Mouse (Mus musculus) gastrocnemius, postnatal 10 days (tissue): ENCODE data around the gene Mettl1. TPM values are rescaled to one million over a fixed set of nuclear protein-coding genes. Genes with fewer than 3 reads are reported as not detected.
"Not testable (repeated sequence)": the region's sequence is repeated elsewhere in the genome, so short reads cannot be mapped to it uniquely, and the experiment has no call there.

Experiments
- DNase-seq: peaks from one replicate; pipeline ENCODE4 v3.0.0; 2021; ENCODE audit warnings: mixed read lengths
- total RNA-seq, 2 experiments: library from RNA; stranded (reverse); gene quantifications; 2 replicates each; pipeline ENCODE4 v1.2.3; 2021

Gene Mettl1
- total RNA-seq, 2 experiments from 2014 or later, result 14.7 to 18.9 TPM

DNA sequence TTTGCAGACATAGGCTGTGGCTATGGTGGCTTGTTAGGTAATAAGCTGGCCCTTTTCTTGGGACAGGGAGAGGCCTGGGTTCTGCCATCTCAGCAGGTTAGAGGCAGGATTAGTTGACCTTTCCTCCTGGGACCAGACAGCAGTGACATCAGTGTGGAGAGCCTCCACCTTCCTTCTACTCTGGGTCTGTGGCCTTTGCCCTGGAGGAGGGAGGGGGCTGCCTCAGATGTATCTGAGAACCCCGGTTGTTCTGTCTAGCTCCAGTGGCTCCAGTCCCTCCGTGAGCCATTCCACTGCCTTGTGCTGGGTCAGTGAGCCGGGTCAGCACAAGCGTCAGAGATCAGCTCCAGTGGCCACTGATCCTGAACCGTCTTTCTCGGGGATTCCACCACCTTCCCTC lies 2.0 kb downstream of the Mettl1 start:
- DNase-seq, result no peak

DNA sequence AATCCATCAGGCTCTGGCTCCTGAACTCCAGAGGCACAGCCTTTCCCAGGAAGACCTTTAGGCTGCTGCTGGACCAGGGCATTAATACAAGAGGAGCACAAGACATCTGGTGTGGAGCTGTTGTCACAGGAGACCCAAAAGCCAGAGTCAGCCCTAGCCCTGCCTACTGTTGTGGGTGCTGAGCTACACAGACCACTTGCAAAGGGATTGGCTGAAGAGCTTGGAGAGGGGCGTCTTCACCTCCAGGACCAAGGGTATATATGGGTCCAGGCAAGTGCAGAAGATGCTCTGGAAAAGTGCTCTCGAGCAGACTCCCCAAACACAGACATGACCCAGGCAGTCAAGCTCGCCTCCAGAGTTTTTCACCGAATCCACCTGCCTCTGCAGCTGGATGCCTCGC lies 6.7 kb downstream of the Mettl1 start, which contains the start of gene Cyp27b1:
Cyp27b1 (plus strand) TSS at position 297 of the 400 bp plus-strand sequence.
- DNase-seq, result no peak

DNA sequence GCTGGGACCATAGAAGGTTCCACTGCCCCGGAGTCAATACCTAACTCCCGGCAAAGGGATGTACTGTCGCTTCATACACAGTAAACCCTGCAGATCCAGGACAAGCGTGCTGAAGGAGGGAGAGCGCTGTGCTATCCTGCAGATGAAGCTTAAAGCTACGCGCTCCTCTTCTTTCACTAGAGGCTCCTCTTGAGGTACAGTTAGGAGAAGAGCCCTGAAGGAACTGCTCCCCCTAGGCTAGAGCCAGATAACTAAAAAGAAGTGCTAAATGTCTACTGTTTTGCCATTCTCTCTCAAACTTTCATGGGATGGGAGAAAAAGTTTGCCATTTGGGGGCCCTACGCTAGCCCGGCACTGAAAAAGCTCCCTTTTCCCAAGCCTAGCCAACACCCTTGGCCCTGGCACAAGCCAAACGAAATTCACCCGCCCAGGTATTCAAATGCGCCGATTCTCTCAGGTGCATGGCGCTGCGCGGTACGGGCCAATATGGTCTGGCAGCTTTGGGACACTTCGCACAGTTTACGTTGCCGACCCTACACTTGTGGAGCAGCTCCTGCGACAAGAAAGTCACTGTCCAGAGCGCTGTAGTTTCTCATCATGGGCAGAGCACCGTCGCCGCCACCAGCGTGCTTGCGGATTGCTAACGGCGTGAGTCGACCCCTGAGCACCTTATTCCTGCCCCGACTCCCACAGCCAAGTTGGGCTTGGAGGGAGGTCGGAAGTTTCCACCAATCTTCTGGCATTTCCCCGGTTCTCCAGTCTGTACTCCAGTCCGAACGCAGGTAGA lies 7.6 kb downstream of the Mettl1 start:
- no peak for DNase-seq

DNA sequence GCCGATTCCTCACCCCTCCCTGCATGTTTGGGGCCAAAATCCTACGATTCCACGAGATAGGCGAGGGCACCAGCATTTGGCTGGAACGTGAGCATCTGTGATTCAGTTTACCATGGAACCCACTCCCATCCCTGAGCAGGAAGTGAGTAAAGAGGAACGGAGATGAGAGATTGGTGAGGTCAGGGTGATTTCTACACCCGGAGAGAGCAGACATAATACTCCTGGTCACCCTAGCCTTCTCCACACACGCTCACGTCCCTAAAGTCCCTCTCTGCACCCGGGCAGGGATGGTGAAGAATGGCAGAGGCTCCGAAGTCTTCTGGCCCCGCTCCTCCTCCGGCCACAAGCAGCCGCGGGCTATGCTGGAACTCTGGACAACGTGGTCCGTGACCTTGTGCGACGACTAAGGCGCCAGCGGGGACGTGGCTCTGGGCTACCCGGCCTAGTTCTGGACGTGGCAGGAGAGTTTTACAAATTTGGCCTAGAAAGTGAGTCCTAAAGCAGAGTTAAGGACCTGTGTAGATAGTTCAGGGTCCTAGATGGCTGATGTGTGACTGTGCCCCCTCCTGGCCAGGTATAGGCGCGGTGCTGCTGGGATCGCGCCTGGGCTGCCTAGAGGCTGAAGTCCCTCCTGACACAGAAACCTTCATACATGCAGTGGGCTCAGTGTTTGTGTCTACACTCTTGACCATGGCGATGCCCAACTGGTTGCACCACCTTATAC lies 8.3 kb downstream of the Mettl1 start:
- DNase-seq, result no peak

DNA sequence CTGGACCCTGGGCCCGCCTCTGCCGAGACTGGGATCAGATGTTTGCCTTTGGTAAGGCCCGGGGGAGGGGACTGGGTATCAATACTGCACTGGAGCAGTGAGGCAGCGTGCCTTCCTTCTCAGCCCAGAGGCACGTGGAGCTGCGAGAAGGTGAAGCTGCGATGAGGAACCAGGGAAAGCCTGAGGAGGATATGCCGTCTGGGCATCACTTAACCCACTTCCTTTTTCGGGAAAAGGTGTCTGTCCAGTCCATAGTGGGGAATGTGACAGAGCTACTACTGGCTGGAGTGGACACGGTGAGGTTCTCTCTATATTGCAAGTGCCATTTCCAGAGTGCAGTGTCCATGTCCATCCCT lies 8.9 kb downstream of the Mettl1 start:
- no peak for DNase-seq

DNA sequence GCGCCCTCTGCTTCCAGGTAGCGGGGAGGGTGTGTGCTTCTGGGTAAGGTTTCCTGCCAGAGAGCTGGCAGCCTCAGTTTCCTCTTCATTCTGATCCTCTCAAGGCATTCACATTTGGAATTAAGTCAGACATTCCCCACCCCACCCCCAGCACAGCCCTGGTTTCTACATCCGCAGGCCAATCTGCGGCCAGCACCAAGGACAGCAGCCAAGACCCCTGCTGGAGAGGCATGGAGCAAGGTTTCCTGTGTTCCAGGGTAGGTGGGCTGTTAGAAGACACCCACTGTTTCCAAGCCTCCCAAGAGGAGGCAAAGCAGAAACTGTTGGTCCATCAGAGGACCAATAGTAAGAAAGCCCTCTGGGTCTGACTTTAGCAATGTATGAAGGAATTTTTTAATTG lies 13.4 kb downstream of the Mettl1 start:
- DNase-seq, result no peak

DNA sequence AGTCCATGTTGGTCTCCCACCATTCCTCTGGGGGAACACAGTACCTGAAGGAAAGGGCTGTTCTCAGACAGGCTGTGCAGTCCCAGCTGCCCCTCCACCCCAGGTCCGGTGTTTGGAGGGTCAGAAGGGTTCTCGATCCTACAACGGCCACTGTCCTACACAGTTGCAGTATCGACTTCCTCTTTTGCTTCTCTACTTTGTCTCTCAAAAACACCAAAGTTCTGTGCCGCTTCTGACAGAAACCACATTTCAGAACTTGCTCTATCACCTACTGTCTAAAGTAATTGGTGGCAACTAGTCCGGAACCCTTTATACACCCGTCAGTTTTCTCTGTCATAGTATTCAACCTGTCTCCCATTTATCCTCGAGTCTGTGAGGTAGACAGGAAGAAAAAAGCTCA lies 14.2 kb downstream of the Mettl1 start:
- DNase-seq, result no peak

DNA sequence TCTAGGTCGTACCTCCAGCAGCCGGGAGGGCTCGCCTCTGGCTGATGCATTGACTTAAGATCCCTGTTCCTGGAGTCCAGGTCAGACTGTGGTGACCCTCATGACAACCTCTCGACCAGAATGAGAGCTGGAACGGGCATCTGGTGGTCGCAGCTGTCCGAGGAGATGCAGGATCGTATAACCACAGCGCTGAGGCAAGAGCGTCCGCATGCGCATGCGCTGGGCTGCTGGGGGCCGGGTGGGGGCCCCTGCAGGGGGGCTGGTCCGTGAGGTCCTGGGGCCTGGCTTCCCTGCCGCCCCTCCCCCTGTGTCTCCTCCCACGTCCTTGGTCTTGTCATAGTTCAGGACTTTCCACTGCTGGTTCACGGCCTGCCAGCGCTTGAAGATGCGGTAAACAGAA lies 15.3 kb downstream of the Mettl1 start:
- no peak for DNase-seq

DNA sequence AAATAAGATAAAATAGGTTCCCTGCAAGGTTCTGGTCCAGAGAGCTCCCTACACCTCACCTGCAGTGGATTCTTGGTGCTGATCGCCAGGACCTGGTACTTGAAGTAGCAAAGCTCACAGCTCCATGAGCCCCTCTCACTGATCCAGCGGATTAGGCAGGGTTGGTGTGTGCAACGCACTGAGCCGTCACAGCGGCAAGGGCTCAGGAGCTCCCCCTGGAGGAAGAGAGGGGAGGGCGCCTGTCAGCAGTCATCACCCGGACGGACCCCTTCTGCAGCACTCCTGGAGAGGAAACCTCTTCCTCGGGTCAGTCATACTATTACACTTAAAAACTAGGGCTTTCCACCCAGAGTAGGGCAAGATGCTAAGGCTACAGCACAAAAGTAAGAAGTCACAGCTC lies 16.9 kb downstream of the Mettl1 start:
- DNase-seq, result peak; percentile 79

DNA sequence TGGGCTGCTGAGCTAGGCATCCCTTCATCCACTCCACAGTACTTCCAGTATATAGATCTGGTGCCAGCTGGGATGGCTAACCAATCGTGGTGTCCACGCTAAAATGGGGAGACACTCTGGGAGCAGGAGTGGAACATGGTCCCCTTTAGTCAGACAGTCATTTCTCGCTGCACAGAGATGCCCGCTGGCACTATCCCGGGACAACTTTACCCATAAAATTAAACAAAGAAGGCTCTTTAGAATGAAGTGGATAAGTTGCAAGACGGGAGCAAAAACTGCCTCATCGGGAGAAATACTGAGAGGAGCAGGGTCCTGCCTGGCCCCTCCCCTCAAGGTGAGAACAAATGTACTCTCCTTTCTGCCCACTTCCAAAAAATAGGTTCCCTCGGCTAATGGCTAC lies 17.5 kb downstream of the Mettl1 start:
- no peak for DNase-seq

DNA sequence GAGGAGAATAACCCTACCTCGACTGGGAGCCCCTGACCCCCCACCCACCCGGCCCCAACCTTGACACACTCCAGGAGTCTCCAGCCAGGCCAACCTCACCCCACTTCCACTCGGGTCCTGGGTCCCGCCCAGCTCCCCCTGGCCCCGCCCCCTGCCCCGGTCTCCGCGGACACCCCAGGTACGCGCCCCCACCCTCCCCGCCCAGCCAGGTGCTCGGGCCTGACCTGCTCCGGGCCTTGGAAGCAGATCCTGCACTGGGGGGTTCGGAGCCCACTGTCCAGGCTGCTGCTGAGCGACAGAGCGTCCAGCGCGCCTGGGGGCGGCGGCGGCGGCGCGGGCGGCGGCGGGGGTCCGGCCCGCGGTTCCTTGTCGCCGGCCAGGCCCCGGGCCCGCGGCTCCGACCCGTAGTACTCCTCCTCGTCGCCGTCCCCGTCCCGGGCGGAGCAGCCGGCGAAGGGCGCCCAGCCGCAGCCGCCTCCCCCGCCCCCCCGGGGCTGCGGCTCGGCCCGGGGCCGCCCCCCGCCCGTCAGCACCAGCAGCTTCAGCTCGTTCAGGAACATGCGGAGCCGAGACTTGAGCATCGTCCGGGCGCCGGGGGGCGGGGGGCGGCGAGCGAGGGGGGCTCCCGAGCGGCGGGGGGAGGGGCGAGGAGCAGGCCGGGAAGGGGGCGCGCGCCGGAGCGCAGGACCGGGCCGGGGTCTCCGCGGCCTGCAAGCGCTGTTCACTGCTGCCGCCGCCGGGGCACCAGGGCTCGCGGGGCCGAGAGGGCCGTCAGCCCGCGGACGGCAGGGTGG lies 18.2 kb downstream of the Mettl1 start:
- DNase-seq, result no peak

DNA sequence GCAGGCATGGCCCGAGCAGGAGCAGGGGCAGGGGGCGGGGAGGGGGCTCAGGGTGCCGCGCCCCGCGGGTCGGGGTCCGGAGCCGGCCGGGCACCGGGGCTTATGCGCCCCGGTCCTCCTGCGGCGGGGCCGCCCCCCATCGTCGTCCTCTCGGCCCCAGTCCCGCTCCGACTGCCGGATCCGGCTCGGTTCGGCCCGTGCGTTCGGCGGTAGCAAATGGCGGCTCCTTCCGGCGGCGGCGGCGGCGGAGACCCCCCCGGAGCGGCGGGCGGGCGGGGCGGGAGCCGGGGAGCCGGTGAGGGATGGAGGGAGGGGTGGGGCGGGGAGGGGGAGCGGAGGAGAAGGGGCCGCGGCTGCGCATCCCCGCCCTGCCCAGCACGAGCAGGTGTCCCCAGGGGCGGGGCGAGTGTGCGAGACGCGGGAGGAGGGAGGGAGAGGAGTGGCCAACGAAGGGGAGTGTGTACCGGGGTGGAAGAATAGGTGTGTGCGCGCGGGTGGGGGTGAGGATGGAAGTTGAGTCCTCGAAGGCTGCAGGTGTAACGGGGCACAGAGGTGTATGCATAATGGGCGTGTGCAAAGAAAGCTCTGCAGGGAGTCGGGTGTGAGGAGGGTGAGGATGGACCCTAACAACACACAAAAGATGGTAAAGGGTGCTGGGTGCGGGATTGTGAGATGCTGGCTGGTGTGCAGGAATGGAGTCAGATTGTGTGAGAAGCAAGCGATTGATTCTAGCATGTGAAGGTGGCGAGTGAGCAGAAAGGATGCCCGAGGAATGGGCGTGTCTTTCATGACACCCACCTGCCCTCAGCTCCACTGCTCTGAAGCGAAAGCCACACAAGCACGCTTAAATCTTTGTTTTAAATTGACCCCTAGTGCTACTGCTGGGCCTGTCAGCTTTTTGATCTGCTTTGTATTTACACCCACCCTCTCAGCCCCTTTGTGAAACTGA lies 19.0 kb downstream of the Mettl1 start, which contains the start of gene March9:
March9 (minus strand) TSS at position 217 of the 949 bp plus-strand sequence.
- DNase-seq, result no peak

DNA sequence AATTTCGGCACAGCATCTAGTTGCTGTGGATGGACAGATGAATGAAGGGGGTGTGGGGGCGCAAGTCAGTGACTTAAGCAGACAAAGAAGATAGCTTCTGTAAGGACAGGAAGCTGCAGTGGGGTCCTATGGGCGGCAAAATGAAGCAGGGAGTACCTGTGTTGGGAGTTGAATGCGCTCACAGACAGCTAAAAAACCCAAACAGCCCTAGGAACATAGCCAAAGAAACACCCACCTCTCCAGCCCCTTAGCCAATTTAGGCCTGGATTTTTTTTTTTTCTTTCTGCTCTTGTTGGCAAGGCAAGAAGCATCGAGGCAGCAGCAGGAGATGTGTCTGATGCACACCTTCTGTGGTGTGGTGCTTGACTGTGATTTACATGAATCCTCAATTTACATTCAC lies 19.9 kb downstream of the Mettl1 start:
- no peak for DNase-seq

DNA sequence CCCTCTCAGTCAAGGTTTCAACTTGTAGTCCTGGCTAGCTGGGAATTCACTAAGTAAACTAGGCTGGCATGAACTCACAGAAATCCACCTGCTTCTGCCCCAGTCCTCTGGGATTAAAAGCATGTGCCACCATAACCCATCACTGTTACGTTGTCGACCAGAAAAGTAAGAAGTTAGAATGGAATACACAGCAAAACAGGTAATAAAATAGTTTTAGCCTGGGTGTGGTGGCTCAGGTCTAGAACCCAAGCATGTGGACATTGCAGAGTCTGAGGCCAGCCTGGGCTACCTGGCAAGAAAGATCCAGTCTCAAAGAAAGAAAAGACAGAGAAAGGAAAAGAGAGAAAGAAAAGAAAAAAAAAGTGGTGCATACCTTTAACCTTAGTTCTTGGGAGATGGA lies 20.3 kb downstream of the Mettl1 start:
- no peak for DNase-seq

DNA sequence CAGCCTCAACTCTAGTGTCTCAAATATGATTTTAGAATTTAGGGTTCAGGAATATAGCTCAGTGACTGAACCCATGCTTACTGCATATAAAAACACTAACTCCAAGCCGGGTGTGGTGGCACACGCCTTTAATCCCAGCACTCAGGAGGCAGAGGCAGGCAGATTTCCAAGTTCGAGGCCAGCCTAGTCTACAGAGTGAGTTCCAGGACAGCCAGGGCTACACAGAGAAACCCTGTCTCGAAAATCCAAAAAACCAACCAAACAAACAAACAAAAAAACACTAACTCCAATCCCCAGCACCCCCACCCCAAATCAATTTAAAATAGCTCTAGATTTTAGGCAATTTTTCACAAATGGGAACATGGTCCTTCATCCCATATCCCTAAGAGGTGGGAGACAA lies 20.9 kb downstream of the Mettl1 start:
- not testable (repeated sequence) for DNase-seq

DNA sequence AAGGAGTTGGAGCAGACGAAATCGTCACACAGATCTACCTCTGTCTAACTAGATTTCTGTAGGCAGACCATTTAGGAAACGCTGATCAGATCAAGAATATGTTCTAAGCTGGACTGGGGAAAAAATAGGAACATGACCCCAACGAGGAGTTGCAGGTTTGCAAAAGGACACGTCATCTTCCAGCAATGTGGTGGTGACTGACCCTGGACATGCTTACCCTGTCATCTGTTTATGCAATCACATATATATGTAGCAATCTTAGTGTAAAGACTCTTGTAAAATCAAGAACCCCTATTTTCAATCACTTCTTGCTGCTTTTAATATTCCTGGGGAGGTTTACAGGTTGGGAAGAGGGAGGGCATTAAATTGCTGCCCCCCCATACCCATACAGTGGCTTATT lies 21.3 kb downstream of the Mettl1 start:
- no peak for DNase-seq

DNA sequence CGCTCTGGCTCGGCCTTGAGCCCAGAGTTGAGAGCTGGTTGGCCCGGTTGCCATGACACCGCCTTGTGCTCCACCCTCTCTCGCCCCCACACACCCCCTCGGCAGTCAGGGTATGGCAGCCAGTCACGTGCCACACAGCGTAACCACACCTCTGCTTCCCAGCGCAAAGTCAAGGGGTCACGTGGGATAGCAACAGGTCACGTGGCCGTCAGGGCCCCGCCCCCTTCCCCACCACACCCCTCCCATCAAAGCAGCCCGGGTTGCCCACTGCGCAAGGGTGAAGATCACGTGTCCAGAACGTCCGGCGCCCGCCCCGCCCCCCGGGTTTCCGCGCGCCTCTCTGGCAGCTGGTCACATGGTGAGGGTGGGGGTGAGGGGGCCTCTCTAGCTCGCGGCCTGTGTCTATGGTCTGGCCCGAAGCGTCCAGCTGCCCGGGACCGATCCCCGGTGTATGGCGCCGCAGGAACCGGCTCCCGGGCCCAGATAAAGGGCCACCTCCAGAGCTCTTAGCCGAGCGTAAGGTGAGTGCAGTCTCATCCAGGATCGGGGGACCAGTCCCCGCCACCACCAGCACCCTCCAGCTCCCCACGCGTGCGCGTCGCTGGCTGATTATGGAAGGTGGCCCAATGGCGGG lies 22.1 kb downstream of the Mettl1 start, which contains the start of gene Cdk4:
Cdk4 (plus strand) TSS at position 296 of the 634 bp plus-strand sequence.
- DNase-seq, result peak; percentile 98

DNA sequence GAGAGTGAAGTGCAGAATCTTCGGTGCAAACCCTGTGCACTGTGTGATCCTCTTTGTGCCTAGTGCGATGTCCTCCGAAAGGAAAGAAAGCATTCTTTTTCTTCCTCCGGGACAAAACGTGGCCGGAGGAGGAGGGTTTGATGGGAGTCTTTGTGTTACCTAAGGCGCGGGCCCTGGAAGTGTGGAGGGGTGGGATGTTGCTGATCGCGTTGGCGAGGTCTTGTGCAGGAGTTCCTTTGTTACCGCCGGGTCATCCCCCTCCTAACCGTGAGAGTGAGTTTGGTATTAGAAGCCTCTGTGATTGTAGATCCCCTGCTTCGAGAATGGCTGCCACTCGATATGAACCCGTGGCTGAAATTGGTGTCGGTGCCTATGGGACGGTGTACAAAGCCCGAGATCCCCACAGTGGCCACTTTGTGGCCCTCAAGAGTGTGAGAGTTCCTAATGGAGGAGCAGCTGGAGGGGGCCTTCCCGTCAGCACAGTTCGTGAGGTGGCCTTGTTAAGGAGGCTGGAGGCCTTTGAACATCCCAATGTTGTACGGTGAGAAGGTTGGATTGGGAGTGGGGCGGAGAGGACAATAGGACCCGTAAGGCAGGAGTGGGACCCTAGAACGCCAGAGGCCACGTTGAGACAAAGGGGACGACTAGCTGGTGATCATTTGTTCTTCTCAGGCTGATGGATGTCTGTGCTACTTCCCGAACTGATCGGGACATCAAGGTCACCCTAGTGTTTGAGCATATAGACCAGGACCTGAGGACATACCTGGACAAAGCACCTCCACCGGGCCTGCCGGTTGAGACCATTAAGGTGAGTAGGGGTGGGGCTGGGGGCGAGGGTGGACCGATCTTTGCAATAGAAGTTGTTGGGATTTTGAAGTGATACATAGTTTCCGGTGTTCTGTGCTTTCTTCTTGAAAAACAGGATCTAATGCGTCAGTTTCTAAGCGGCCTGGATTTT lies 23.0 kb downstream of the Mettl1 start:
- DNase-seq, result no peak

DNA sequence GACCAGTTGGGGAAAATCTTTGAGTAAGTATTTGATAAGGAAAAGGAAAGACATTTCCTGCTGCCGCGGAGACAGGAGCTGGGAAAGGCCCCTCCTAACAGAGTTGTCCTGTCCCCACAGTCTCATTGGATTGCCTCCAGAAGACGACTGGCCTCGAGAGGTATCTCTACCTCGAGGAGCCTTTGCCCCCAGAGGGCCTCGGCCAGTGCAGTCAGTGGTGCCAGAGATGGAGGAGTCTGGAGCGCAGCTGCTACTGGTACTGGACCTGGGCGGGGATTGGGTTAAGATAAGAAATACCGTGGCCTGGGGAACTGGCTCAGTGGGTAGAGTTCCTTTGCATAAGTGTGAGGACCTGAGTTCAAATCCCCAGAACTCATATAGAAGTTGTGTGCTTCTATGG lies 24.8 kb downstream of the Mettl1 start:
- no peak for DNase-seq

DNA sequence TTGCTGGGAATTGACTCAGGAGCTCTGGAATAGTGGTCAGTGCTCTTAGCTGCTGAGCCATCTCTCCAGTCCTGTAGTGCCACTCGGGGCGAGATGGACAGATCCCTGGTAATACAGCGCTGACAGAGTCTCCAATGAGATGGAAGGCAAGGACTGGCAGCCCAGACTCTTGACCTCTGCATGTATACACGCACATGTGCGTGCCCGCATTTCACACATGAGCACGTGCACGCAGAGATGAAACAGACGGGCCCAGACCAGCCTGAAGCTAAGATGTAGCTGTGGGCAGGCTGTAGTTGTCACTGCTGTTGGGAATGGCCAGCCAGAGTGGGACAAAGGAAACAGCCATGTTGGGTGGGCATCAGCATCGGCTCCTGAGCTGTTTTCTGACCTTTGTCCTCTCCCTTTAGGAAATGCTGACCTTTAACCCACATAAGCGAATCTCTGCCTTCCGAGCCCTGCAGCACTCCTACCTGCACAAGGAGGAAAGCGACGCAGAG lies 25.4 kb downstream of the Mettl1 start:
- no peak for DNase-seq
